16 mouse cellular contexts compared by ENCODE assay signal in the genomic region with DNA sequence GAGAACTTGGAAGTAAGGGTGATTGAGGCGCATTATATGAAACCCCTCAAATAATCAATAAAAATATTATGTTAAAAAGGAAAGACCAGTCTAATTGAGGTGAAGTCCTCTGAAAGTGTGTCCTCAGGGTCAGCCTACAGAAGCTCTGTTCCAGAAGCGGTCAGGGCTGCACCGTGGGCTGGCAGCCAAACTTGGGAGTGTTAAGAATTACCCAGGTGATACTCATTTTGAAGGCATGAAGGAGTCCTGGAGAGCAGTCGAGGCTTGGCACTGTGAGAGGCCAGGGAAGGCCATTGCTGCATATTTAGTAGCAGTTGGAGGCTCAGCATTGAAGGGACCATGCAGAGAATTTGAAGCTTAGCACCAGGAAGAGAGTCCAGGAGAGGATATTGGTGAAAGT.
"Had no signal": no experiment of that assay in that cellular context is flagged by ENCODE, and none has a peak within 500 bp of the region (broad histone marks: within the 10 kb centered on the region; RNA-seq: fewer than 3 reads in every experiment).

No protein-coding gene starts in this region.

- H3K27me3 ChIP-seq: liver, embryonic 13.5 days; midbrain, embryonic 12.5 days; midbrain, embryonic 15.5 days; neural tube, embryonic 12.5 days; neural tube, embryonic 15.5 days; stomach, embryonic 15.5 days had no signal

- H3K9me3 ChIP-seq: liver, embryonic 13.5 days; midbrain, embryonic 12.5 days; midbrain, embryonic 15.5 days; neural tube, embryonic 12.5 days; neural tube, embryonic 15.5 days; stomach, embryonic 15.5 days had no signal

- H3K27ac ChIP-seq: kidney, postnatal 0 days; left cerebral cortex, adult 2 months; liver, embryonic 13.5 days; macrophage; midbrain, embryonic 12.5 days; midbrain, embryonic 15.5 days; neural tube, embryonic 12.5 days; neural tube, embryonic 15.5 days; stomach, embryonic 15.5 days had no signal

- H3K36me3 ChIP-seq: liver, embryonic 13.5 days; midbrain, embryonic 12.5 days; midbrain, embryonic 15.5 days; neural tube, embryonic 12.5 days; neural tube, embryonic 15.5 days; stomach, embryonic 15.5 days had no signal

- H3K4me3 ChIP-seq: left cerebral cortex, adult 2 months; liver, embryonic 13.5 days; midbrain, embryonic 12.5 days; midbrain, embryonic 15.5 days; neural tube, embryonic 12.5 days; neural tube, embryonic 15.5 days; stomach, embryonic 15.5 days had no signal

- H3K4me1 ChIP-seq: liver, embryonic 13.5 days; midbrain, embryonic 12.5 days; midbrain, embryonic 15.5 days; neural tube, embryonic 12.5 days; neural tube, embryonic 15.5 days; stomach, embryonic 15.5 days had no signal

- DNase-seq: layer of hippocampus, postnatal 36 days; liver, embryonic 13.5 days; lung, adult 2 months; lung, postnatal 14 days; right cerebral cortex, adult 18-20 months; right cerebral cortex, postnatal 14 days; spleen, adult 18-20 months; thymus, postnatal 25 days had no signal

- H3K9ac ChIP-seq: liver, embryonic 13.5 days; midbrain, embryonic 12.5 days; midbrain, embryonic 15.5 days; neural tube, embryonic 12.5 days; neural tube, embryonic 15.5 days; stomach, embryonic 15.5 days had no signal

- ATAC-seq: midbrain, embryonic 15.5 days had no signal

- H3K4me2 ChIP-seq: liver, embryonic 13.5 days; midbrain, embryonic 12.5 days; midbrain, embryonic 15.5 days; neural tube, embryonic 12.5 days; neural tube, embryonic 15.5 days; stomach, embryonic 15.5 days had no signal
